Mouse (Mus musculus) hindbrain, embryonic 11.5 days (tissue): Measurements from ENCODE around the gene Apbb1ip. TPM values are rescaled to one million over a fixed set of nuclear protein-coding genes. Genes with fewer than 3 reads are reported as not detected.
A peak's percentile ranks its signal among the peaks of the same experiment; 100 is the strongest.

Experiments
- ATAC-seq: fragments of 200-750 bp; cut with Nextera tagmentation; 2 replicates; pipeline ENCODE4 v1.8.0; 2017; ENCODE audit warnings: mild to moderate bottlenecking, moderate TSS enrichment, moderate library complexity; ENCODE audit not compliant: low FRiP score
- DNase-seq: peaks from one replicate; pipeline ENCODE4 v3.0.0-alpha.2; 2015; ENCODE audit warnings: low spot score
- H3K27ac ChIP-seq: fragments of 300-500 bp; sonication (generic); 2 replicates; pipeline ENCODE4 v1.5.1; 2014; ENCODE audit warnings: mild to moderate bottlenecking, low read depth, low read length
- H3K27me3 ChIP-seq: fragments of 300-500 bp; sonication (generic); 2 replicates; pipeline ENCODE4 v1.6.1; 2014; ENCODE audit warnings: mild to moderate bottlenecking, low read length, moderate library complexity, mixed read lengths; ENCODE audit not compliant: control insufficient read depth, insufficient read depth
- H3K36me3 ChIP-seq: fragments of 300-500 bp; sonication (generic); 2 replicates; pipeline ENCODE4 v1.6.1; 2014; ENCODE audit warnings: mild to moderate bottlenecking, low read length, moderate library complexity, mixed read lengths; ENCODE audit not compliant: control insufficient read depth, insufficient read depth
- H3K4me1 ChIP-seq: fragments of 300-500 bp; sonication (generic); replicated peaks from 2 replicates; pipeline ENCODE4 v1.6.1; 2014; ENCODE audit warnings: low read length, mixed read lengths; ENCODE audit not compliant: control insufficient read depth, insufficient read depth
- H3K4me2 ChIP-seq: fragments of 300-500 bp; sonication (generic); replicated peaks from 2 replicates; pipeline ENCODE4 v1.6.1; 2014; ENCODE audit warnings: mild to moderate bottlenecking, low read depth, low read length
- H3K4me3 ChIP-seq: fragments of 300-500 bp; sonication (generic); 2 replicates; pipeline ENCODE4 v1.5.1; 2014; ENCODE audit warnings: low read depth, low read length
- H3K9ac ChIP-seq: fragments of 300-500 bp; sonication (generic); 2 replicates; pipeline ENCODE4 v1.6.1; 2014; ENCODE audit warnings: low read depth, low read length
- H3K9me3 ChIP-seq: fragments of 300-500 bp; sonication (generic); 2 replicates; pipeline ENCODE4 v1.6.1; 2016; ENCODE audit warnings: low read length; ENCODE audit not compliant: control insufficient read depth
- WGBS: fragments of 180-500 bp; shearing (Covaris S2); extraction: QIAGEN DNeasy Blood & Tissue Kit; methylation state at CpG from one replicate; pipeline ENCODE4 v1.1.7; 2014; 5-methylcytosine and 5-hydroxymethylcytosine counted together
- polyA plus RNA-seq: library from polyadenylated mRNA; unstranded; fragments of >200 nt; fragmentation: Nextera tagmentation; extraction: Ambion mirVana; gene quantifications from 2 replicates; pipeline ENCODE4 v1.2.1, GENCODE M21; 2014

Gene Apbb1ip
- polyA plus RNA-seq, 1 experiment from 2014 or later: 1.2 TPM

DNA sequence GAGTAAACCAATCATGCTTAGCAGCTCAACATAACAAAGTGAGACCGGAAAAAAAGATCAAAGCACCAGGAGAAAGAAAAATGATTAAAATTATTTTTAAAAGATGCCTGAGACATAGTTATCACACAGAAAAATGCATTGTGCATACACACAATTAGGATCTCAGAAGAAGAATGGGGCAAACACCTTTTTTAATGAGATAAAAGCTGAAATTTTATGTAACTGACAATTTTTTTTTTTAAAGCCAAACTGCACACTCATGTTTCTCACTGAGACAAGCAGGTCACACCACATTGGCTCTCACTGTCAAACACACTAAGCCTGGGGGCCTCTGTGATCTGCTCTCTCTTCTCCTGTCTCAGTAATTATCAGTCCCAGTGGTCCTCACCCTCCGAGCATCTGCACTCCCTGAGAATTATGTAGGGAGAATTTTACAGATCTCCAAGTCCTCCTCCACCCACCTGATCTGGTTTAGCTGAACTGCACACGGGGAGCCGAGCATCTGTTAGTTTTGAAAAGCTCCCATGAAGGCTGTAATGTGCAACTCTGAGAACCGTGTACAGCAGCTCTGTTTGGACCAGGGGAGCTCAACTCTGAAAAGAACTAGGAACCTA is 9.0 kb upstream of the Apbb1ip start:
- Histone ChIP-seq H3K36me3 (no peaks in the 10 kb centered on the region), H3K27ac (no peak overlapping the region), H3K9me3 (no peaks in the 10 kb centered on the region), H3K9ac (no peak overlapping the region), H3K4me3 (no peak overlapping the region), H3K27me3 (no peaks in the 10 kb centered on the region), H3K4me1 (no peaks in the 10 kb centered on the region), H3K4me2 (no peak overlapping the region)
- DNase-seq: no peak
- ATAC-seq: no peak
- 73% methylated on average over 5 of the region's 5 CpGs for WGBS

DNA sequence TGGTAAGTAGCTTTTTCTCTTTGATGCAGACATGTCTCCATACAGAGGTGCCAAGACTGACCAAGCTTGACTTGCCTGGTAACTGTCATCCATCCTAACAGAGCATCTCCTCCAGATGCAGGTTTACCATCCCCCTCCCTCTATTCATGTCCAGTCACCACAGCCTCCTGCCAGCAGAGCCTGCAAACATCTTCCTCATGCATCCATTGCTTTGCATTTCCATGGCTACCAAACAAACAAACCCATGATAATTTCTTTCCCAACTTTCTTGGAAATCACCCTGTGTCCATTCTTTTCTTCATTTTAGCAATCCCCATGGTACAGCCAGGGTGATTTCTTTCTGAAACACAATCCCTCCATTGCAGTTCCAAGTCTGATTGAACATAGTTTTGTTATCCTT is 2.6 kb upstream of the Apbb1ip start:
- ATAC-seq: no peak
- DNase-seq: no peak
- no peak overlapping the region for H3K9ac ChIP-seq
- H3K9me3 ChIP-seq: no peaks in the 10 kb centered on the region
- no peak overlapping the region for H3K27ac ChIP-seq
- H3K27me3 ChIP-seq: no peaks in the 10 kb centered on the region; the same call in 1 of the 2 replicates
- H3K4me3 ChIP-seq: no peak overlapping the region
- no peaks in the 10 kb centered on the region for H3K4me1 ChIP-seq
- no peaks in the 10 kb centered on the region for H3K36me3 ChIP-seq
- no peak overlapping the region for H3K4me2 ChIP-seq

DNA sequence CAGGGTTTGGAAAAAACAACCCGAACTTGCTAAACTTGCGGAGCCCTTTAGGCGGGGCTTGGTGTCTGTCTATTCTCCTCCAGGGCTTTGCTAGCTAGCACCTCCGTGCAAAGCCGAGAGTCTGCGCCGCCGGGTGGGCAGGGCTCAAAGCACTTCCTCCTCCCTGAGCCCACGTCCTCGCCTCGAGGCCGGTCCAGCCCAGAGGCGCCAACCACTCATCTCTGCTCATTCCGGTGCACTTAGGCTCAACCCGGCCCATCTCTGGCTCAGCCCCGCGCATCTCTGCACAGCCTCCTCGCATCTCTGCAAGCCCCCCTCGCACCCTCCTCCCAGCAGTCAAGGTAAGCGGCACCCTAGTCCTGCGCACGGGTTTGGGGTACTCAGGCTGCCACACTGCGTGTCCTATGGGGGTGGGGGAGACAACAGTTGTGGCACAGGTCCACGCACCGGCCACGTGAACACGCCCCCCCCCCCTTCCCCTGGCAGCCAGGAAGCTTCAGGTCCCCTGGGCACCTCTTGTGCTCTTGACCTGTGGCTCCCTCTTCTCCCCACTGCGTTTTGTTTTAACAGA is 372 bp downstream of the Apbb1ip start:
- peak; percentile 61 for DNase-seq
- no peak overlapping the region for H3K27ac ChIP-seq

DNA sequence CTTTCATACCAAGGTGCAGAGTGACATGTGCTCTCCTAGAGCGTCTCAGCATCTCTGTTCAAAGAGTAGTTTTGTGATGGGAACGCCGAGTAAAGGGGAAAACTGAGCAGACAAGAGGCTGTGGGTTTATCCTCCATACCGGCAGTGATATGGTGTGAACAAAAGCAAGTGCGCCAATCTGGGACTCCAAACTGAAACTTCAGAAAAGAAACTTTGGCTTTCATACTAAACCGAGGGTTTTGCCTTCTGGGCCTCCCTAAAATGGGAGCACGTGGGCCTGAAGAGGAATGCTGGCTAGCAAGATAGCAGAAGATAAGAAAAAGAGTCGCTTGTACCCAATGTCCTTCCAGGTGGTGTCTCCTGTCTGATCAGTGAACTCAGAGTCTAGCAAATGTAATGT is 1.3 kb downstream of the Apbb1ip start:
- H3K9me3 ChIP-seq: no peaks in the 10 kb centered on the region
- H3K27me3 ChIP-seq: no peaks in the 10 kb centered on the region; the same call in 1 of the 2 replicates
- no peak overlapping the region for H3K4me2 ChIP-seq
- no peaks in the 10 kb centered on the region for H3K36me3 ChIP-seq
- no peaks in the 10 kb centered on the region for H3K4me1 ChIP-seq
- WGBS: 42% methylated on average over 8 of the region's 8 CpGs
- no peak for ATAC-seq
- H3K4me3 ChIP-seq: no peak overlapping the region
- peak; percentile 13 for DNase-seq
- no peak overlapping the region for H3K9ac ChIP-seq
- no peak overlapping the region for H3K27ac ChIP-seq

More for the DNA sequence above, 372 bp downstream of the Apbb1ip start:
- peak overlapping the region; percentile 35 for H3K4me3 ChIP-seq
- peak; percentile 69 for ATAC-seq
- under 1% methylated on average over 28 of the region's 28 CpGs for WGBS
- H3K4me2 ChIP-seq: peak overlapping the region; percentile 78
- no peaks in the 10 kb centered on the region for H3K9me3 ChIP-seq
- H3K27me3 ChIP-seq: no peaks in the 10 kb centered on the region; the same call in 1 of the 2 replicates
- H3K4me1 ChIP-seq: no peaks in the 10 kb centered on the region
- peak overlapping the region; percentile 49 for H3K9ac ChIP-seq
- no peaks in the 10 kb centered on the region for H3K36me3 ChIP-seq

DNA sequence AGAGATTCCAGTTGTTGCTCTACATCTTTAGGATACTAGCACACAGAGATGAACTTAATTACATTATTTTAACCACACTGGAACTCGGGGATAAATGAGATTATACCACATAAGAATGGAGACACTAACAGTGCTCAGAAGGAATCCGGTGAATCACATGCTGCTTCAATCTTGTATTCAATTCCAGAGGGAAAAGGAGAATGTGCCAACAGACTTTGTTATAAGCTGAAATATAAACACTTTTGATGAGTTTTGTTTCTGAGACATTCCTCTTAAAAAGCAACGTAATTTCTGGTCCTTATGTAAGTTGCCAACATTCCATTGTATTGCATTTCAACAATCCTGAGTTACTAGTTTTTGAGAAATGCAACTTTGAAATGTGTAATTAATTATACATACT is 1.8 kb downstream of the Apbb1ip start:
- Histone ChIP-seq H3K27me3 (no peaks in the 10 kb centered on the region; the same call in 1 of the 2 replicates), H3K9me3 (no peaks in the 10 kb centered on the region), H3K36me3 (no peaks in the 10 kb centered on the region), H3K9ac (no peak overlapping the region), H3K4me2 (no peak overlapping the region), H3K4me3 (no peak overlapping the region), H3K27ac (no peak overlapping the region), H3K4me1 (no peaks in the 10 kb centered on the region)
- DNase-seq: no peak
- 75% methylated on average over 3 of the region's 3 CpGs for WGBS
- ATAC-seq: no peak

DNA sequence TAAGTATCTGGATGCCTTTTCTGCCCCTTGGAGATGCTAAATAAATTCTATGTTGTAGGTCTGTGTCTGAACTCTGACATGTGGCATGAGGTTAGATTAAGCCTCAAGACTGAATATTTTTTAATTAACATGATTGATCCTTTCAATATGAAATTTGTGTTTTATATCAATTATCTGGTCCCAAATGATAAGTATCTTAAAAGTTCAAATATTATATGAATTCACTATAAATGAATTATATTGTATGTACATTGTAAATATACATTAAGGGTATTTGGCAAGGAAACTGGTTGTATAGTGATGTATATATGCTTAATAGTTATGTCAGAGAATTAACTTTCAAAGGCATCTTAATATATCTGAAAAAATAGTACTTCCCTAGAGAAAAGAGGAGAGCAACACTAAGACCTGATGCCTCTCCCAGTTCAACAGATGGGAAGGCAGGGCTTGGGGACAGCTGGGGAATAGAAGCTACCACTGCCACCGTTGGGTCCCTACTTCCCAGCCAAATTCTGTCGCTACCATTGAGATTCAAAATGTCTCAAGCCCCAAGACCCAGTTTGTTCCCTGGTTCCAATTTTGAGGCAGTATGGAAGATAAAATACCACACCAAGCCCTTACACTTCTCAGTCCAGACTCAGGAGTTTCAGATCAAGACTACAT is 2.8 kb downstream of the Apbb1ip start:
- H3K4me2 ChIP-seq: no peak overlapping the region
- no peaks in the 10 kb centered on the region for H3K9me3 ChIP-seq
- no peak overlapping the region for H3K4me3 ChIP-seq
- no peak overlapping the region for H3K27ac ChIP-seq
- DNase-seq (no peak), ATAC-seq (no peak)
- no peaks in the 10 kb centered on the region for H3K36me3 ChIP-seq
- WGBS: 63% methylated on average over 2 of the region's 2 CpGs
- H3K9ac ChIP-seq: no peak overlapping the region
- H3K27me3 ChIP-seq: no peaks in the 10 kb centered on the region; the same call in 1 of the 2 replicates
- H3K4me1 ChIP-seq: no peaks in the 10 kb centered on the region

DNA sequence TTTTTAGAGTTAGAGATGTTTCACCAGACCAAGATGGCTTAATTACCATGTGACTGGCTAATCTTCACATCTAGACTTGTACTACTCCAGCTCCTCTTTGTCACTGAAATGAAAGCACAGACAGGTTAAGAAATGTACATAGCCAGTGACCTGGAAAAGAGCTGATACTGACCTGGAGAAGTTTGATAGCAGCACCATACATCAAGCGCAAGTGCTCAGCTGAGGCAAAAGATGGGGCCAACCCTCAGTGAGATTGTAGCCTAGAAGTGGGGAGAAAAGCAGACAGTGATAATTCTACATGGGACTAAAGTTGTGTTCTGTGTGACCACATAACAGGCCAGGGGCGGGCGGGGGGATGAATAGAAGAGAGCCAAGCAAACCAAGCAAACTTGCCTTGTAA is 3.9 kb downstream of the Apbb1ip start:
- 95% methylated on average over 3 of the region's 3 CpGs for WGBS
- no peak overlapping the region for H3K4me3 ChIP-seq
- ATAC-seq (no peak), DNase-seq (no peak)
- no peak overlapping the region for H3K9ac ChIP-seq
- H3K4me2 ChIP-seq: no peak overlapping the region
- no peaks in the 10 kb centered on the region for H3K4me1 ChIP-seq
- H3K36me3 ChIP-seq: no peaks in the 10 kb centered on the region
- no peaks in the 10 kb centered on the region for H3K9me3 ChIP-seq
- H3K27ac ChIP-seq: no peak overlapping the region
- H3K27me3 ChIP-seq: no peaks in the 10 kb centered on the region; the same call in 1 of the 2 replicates

DNA sequence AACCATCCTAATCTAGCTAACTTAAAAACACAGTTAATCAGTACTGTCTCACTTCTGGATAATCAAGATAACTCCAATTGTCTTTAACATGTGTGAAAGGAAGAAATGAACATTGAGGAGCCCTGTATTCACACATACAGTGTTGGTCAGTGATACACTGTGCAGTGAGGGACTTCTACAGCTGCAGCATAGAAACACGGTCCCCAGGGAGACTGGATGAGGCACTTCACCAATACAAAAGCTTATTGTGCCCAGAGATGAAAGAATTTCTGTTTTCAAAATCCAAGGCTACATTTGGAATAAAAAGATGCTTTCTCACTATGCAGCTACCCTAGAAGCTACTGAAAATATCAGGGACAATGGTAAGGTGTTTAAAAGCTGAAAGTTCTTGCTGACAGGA is 7.0 kb downstream of the Apbb1ip start:
- no peaks in the 10 kb centered on the region for H3K4me1 ChIP-seq
- no peak overlapping the region for H3K4me3 ChIP-seq
- no peaks in the 10 kb centered on the region for H3K36me3 ChIP-seq
- H3K27me3 ChIP-seq: no peaks in the 10 kb centered on the region
- H3K9me3 ChIP-seq: no peaks in the 10 kb centered on the region
- ATAC-seq (no peak), DNase-seq (no peak)
- H3K27ac ChIP-seq: no peak overlapping the region
- no peak overlapping the region for H3K4me2 ChIP-seq
- H3K9ac ChIP-seq: no peak overlapping the region
- 72% methylated on average over 1 of the region's 1 CpGs for WGBS
